In genomic region chr2:130496037-130496436, GRCm38 (mm10) we compare ENCODE assay signal across 8 mouse cellular contexts. TPM values are rescaled to one million over a fixed set of nuclear protein-coding genes. Genes with fewer than 3 reads are reported as not detected.
DNase-seq lines count a peak whose midpoint lies in the region; ATAC-seq lines count a peak whose summit lies in the region.

No protein-coding gene starts in this region.

- peak overlapping the region; percentile 50 for H3K9ac ChIP-seq in heart, embryonic 13.5 days
- no peak overlapping the region for H3K9ac ChIP-seq in neural tube, embryonic 11.5 days (ENCODE audit: low read length)

- peak; percentile 28 for DNase-seq in lung, postnatal 10 days
- no peak for DNase-seq in lung, postnatal 25 days (ENCODE audit: low spot score)
- peak; percentile 60 to 61 for DNase-seq in cerebellum, postnatal 36 days
- DNase-seq in layer of hippocampus, postnatal 36 days: peak; percentile 57 to 62
- peak; percentile 37 for DNase-seq in neural tube, embryonic 11.5 days (ENCODE audit: low spot score)
- DNase-seq in spleen, postnatal 10 days (ENCODE audit: low spot score in 2 of 2): no peak
- DNase-seq in liver: no peak

- 0 out of 2 replicates have a peak, but pooled peaks cover 4% of the 10 kb centered on the region for H3K36me3 ChIP-seq in heart, embryonic 13.5 days
- H3K36me3 ChIP-seq in neural tube, embryonic 11.5 days (ENCODE audit: control insufficient read depth, insufficient read depth, low read length): no peaks in the 10 kb centered on the region

- no peaks in the 10 kb centered on the region for H3K27me3 ChIP-seq in heart, embryonic 13.5 days (replicated peaks)
- H3K27me3 ChIP-seq in neural tube, embryonic 11.5 days (ENCODE audit: control insufficient read depth, insufficient read depth, low read length): no peaks in the 10 kb centered on the region

- H3K4me2 ChIP-seq in heart, embryonic 13.5 days: peak overlapping the region; percentile 2; the same call in 1 of the 2 replicates
- H3K4me2 ChIP-seq in neural tube, embryonic 11.5 days (ENCODE audit: low read depth): no peak overlapping the region

- no peak for ATAC-seq in heart, embryonic 13.5 days (ENCODE audit: extremely low read depth, insufficient number of reproducible peaks, low FRiP score, low TSS enrichment)
- peak; percentile 65 for ATAC-seq in neural tube, embryonic 11.5 days (ENCODE audit: insufficient read depth, low FRiP score, low TSS enrichment)

- no peaks in the 10 kb centered on the region for H3K9me3 ChIP-seq in heart, embryonic 13.5 days
- H3K9me3 ChIP-seq in neural tube, embryonic 11.5 days (ENCODE audit: control insufficient read depth, low read length): no peaks in the 10 kb centered on the region

- H3K27ac ChIP-seq in heart, embryonic 13.5 days (replicated peaks): peak overlapping the region; percentile 41; the same call in 1 of the 2 replicates
- 0 out of 2 replicates have a peak overlapping the region, but pooled peaks have one; percentile 17 for H3K27ac ChIP-seq in neural tube, embryonic 11.5 days (ENCODE audit: low read depth, low read length)

- peaks cover 47% of the 10 kb centered on the region for H3K4me1 ChIP-seq in heart, embryonic 13.5 days
- peaks cover 10% of the 10 kb centered on the region; the same call in 1 of the 2 replicates for H3K4me1 ChIP-seq in neural tube, embryonic 11.5 days (ENCODE audit: control insufficient read depth, insufficient read depth, low read length)

- WGBS in heart, embryonic 13.5 days: 37% methylated on average over 6 of the region's 6 CpGs
- 29% methylated on average over 6 of the region's 6 CpGs for WGBS in neural tube, embryonic 11.5 days

- H3K4me3 ChIP-seq in heart, embryonic 13.5 days: no peak overlapping the region
- H3K4me3 ChIP-seq in neural tube, embryonic 11.5 days (ENCODE audit: low read depth, low read length): no peak overlapping the region

RNA-seq across cellular contexts. Expression of gene Ptpra, which starts 46.0 kb away (rescaled TPM):
- polyA plus RNA-seq in heart, embryonic 13.5 days (2015; fragmentation: Nextera tagmentation; extraction: Ambion mirVana): 64.0 and 64.6 TPM in 2 replicates
- 100 to 1,000 TPM; 318 to 339 TPM for total RNA-seq in layer of hippocampus, postnatal 36 days (2021)
- polyA plus RNA-seq in neural tube, embryonic 11.5 days (2014; fragmentation: Nextera tagmentation; extraction: Ambion mirVana): 103 and 105 TPM in 2 replicates

Comparison
In these comparisons a context has a peak if more than half of its experiments do, and no peak if none do; other contexts are left out.
1. DNase-seq: peak in lung, postnatal 10 days (single experiment), cerebellum, postnatal 36 days (2 of 2), layer of hippocampus, postnatal 36 days (2 of 2) and neural tube, embryonic 11.5 days (single experiment); none in lung, postnatal 25 days (single experiment), spleen, postnatal 10 days (0 of 2) and liver (single experiment).